Mouse (Mus musculus): ENCODE measurements around the gene Mettl9.
"Not testable (repeated sequence)": the region's sequence is repeated elsewhere in the genome, so short reads cannot be mapped to it uniquely, and the experiment has no call there.

The Mettl9 gene

DNA sequence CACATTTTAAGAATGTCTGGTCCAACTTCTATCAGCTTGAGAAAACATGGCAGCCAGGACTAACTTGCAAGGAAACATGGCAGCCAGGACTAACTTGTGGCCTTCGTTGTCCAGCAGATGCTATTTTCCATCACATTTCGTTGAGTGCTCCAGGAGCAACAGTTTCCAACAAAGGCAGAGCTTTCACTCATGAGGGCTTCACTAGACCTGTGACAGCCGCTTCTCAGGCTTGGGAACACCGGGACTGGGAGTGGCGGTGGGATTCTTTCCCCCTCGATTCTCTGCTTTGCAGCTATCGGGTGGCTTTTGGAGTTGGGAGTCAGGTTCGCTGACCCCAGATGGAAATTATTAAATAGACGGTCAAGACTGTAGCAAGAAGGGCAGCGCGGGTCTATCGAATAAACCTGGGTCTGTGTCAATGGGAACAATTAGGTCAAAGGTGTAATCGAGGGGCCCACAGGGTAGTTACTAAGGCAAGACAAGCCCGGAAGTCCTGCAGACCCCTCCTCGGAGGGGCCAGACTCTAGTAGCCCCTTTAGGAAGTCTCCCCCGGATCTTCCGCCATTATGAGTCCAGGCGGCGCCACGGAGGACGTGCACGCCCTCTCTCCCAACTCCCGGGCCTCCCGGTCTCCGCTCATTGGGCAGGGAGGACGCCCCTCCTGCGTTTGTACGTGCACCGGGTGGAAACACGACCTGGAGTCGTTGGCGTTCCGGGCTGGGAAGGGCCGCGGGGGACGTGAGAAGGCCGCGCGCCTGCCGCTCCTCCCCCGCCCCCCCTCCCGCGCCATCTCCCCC is at the start of gene Mettl9:
TSS of gene Mettl9 (plus strand) at position 590 of the 797 bp plus-strand sequence.
- DNase-seq (ENCODE audit: low spot score in 2 of 2): peak; percentile 88 to 90

DNA sequence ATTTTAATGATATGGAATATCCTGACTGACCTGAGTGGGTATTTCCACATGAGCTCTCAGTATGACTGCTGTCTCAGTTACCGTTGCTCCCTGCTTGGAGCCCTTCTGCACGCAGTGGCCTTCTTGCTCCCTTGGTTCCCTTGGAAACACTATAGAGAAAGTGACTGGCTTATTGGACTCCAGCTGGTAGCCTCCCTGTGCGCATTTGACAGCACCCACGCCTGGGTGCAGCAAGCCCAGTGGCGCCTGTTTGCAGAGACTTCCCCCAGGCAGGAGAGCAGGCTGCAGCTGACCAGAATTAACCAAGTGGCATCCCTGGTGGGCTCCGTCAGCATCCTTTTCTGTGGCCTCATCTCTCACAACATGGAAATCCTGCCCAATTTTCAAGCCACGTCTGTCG is 43.1 kb upstream of the Mettl9 start:
- peak; percentile 5 to 16 for DNase-seq (ENCODE audit: low spot score in 2 of 2)

DNA sequence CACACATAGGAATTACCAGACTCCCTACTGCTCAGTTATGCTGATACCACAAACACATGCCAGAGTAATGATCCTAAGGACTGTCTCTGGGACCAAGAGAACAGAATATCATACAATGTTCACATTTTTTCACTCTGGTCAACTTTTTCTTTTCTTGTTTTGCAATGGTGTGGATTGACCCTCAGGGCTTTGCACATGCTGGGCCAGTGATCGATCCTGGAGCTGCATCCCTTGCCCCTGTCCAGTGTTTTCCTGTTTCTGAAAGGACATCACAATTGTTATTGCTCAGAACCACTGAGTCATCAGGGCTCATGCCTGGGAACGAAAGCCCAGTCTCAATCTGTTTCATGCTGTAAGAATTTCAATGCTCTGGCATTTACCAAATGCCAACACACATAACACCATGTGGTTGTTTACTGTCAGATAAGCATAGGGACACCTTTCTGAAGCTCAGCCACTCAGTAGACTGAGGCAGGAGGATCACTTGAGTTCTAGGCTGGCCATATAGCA is 35.2 kb upstream of the Mettl9 start:
- no peak for DNase-seq (ENCODE audit: low spot score in 2 of 2)

DNA sequence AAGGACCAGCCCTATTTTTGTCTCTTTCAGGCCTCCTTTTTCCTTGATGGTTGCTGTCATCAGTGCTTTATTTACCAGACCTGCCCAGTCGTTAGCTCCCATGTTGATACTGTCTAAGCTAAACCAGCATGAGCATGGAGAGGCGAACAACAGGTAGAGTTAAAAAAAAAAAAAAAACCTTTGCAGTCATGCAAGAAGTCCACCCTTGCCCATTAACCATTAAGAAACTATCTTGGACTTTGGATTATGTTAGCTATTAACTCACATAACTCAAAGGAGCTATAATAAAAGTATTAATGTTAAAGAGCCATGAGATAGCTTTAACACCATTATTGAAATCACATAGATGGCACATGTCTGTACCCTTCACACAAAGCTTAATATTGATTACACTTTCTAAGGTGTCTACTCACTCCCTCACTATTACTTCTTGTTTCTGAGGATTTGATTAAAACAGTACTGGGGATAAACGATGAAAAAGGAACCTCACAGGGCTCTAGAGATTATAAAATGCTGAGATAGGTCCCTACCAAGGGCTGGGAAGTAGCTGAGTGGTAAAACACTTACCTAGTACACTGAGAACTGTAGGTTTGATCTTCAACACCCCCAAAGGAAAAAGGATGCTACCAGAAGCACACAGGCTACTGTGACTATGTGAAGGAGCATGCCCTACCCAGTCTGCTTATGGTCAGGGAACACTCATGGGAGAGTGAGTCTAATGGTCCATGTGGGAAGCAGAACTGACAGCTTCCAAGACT is 34.0 kb upstream of the Mettl9 start:
- no peak for DNase-seq (ENCODE audit: low spot score in 2 of 2)

DNA sequence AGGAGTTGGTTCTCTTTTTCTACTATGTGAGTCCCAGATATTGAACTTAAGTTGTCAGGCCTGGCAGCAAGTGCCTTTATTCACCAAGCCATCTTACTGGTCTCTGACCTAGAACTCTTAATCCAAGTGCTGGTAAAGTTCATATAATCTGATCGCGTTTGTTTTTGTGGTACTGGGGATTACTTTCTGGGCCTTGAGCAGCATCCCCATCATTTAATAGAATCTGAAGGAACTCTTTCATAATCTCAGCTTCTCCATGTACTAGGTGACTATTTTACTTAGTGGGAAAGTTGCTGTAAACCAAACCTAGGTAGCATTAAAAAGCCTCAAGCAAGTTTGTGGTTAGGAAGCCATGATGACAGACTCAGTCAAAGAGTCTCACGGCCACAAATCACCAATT is 32.4 kb upstream of the Mettl9 start:
- DNase-seq (ENCODE audit: low spot score in 2 of 2): no peak

DNA sequence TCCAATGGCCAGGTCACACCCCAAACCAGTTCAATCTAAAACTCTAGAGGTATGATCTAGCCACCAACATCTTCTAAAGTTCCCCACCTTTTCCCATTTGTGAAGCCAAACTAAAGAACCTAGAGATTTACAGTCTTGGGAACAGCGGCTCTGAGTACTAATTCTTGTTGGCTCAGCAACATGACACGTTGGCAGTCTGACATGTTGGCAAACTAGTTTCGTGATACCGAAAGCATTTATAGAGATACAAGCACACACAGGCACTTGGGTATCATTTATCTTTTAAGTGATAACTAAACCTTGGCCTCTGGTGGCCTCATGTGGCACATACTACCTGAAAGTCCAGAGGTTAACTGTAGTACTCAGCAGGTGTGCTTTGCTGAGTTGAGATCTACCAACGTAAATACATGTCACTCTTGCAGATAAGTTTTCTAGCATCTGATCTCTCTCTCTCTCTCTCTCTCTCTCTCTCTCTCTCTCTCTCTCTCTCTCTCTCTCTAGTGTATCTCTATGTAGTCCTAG is 31.8 kb upstream of the Mettl9 start:
- no peak for DNase-seq (ENCODE audit: low spot score in 2 of 2)

DNA sequence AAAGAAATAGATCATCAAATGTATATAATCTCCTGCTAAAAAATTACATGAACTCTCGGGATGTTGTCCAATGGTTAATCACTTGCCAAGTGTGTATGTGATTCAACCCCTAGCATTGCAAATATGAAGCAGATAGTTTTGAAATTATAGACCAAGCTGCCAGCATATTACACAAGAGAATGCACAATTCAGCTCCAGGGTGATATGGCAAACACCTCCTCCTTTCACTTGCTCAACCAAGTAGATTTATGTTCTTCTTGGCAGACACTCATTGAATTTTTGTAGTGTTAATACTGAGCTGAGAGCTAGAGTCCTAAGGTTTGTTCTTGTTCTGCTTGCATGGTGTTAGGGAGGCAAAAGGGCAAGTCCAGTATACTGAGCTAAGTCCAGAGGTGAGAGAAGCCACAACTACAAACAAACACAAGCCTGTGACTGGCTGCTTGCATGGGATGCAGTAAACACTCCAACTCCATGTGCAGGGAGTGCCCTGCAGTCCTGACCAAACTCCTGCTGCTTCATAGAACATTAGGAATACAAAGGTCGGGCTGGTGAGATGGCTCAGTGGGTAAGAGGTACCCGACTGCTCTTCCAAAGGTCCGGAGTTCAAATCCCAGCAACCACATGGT is 30.3 kb upstream of the Mettl9 start:
- DNase-seq (ENCODE audit: low spot score in 2 of 2): no peak

DNA sequence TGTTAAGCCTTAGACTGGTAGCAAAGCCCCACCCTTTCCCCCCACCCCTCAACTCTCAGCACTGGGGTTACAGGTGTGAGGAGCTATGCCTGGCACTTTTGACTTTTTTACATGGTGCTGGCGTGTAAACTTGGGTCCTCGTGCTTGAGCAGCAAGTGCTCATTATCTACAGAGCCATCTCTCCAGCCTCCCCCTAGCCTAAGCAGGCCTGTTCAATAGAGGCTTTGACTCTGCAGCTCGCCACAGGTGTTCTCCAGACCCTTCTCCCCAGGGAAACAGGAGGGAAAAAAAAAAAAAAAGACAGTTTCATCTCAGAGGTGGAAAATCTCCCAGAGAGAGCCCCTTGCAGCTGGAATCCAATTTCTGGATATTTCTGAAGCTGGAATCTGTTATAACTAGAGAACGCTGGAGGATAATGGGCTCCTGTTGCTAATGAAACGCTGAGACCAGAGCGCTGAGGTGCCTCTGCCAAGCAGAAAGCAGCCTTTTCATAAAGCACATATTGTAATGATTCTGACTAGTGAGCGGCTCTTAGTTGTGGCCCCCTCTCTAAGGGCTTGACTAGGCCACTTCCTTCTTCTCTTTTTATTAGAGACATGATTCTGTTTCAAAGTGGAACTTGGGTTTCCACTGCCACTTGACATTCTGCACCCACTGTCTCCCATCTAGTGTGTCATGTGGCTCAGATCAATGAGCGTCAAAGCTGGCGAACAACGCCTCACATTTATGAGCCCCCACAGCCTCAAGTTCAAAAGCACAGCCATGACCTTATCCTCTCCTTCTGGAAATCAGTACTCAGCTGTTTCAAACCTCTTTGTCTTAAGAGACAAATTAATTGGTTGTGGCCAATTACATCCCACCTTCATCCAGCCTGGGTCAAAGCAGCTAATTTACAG is 22.2 kb upstream of the Mettl9 start:
- no peak for DNase-seq (ENCODE audit: low spot score in 2 of 2)

DNA sequence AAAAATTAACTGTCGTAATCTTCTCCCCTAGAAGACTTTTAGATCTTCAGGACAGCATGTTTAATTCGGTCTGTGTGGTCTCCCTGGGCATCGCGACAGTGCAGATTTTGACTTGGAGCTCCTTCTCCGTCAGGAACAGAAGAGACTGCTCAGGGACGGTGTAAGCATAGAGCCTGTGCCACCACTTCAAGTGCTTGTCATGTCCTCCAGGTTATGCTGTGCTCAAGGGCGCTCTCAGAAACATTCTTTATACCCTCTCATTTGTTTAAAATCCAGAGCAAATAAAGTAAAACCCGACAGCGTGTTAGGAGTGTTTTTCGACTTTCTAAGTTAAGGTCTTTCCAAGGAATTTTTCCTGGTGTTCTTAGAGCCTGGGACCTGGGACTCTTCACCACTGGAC is 19.8 kb upstream of the Mettl9 start:
- DNase-seq (ENCODE audit: low spot score in 2 of 2): no peak

DNA sequence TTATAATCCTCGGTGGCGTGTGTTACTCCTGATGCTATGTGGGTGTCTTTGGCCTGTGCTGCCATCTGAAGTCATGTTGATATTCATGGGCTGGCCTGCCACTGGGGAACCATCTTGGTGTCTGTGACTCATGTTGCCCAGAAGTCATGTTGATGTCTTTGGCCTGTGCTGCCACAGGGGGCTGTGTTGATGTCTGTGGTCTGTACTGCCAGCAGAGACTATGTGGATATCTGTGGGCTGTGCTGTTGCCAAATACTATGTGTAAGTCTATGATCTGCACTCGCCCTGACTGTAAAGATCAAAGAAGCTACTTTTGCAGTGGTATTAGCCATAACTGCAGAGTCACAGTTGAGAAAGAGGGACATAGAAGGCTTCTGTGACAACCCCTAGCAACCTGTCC is 15.5 kb upstream of the Mettl9 start:
- no peak for DNase-seq (ENCODE audit: low spot score in 2 of 2)

DNA sequence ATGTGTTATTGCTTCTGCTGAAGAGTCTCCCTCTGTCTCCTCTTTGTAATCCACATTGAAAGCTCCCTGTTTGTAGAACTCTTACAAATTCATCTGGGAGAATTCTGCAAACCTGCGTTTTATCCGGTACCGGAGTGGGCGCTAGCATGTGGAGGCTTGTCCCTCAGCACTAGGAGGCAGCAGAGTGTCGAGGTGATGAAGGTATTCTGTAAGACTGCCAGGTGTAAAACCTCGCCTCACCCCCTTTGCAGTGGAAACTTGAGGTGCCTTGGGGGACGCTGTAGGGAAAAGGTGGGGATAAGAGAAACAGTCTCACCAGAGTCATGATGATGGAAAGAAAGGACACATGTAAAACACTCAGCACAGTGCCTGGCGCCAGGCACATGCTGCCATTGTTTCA is 14.0 kb upstream of the Mettl9 start:
- no peak for DNase-seq (ENCODE audit: low spot score in 2 of 2)

DNA sequence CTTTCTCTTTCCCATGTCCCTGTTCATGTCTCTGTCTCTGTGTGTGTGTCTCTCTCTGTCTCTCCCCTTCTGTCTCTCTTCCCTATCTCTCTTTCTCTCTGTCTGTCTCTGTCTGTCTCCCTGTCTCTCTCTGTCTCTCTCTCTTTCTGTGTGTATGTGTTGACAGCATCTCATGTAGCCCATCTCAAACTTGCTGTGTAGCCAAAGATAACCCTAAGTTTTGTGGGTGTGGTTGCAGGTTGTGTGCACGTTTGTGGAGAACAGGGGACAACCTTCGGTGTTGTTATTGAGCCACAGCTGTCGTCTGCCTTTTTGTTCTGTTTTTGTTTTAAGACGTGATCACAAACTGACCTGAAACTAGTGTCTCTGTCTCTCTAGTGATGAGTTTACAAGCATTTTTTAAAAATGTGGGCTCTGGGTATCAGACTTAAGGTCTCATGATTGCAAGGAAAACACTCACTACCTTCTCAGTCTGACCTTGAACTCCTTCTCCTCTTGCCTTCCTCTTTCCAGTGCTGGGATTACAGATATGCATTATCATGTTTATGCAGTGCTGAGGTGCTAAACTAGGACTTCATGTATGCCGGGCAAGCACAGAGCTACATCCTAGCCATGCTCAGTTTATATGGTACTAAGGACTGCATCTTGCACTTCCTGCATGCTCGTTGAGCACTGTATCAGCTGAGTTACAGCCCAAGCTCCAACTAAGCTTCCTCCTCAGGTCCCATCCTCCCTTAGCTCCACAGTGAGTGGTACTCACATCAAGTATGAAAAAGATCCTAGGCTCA is 8.8 kb upstream of the Mettl9 start:
- DNase-seq (ENCODE audit: low spot score in 2 of 2): no peak

DNA sequence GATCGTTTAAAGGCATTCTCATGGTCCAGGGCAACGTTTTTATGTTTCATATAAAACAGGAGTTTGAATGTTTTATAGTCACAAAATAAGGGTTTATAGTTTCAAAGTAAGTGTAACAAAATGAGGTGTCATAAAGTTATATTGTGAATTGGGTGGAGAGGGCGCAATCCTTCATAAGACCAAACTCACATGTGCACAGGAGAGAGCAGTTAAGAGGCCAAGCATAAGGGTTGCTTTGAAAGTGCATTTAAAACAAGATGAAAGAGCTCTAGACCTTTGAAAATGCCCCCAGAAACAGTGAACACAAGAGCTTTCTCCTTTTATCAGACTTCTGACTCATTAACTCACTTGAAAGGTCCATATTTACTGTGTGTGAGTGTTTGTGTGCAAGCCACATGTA is 7.9 kb upstream of the Mettl9 start:
- DNase-seq (ENCODE audit: low spot score in 2 of 2): no peak

DNA sequence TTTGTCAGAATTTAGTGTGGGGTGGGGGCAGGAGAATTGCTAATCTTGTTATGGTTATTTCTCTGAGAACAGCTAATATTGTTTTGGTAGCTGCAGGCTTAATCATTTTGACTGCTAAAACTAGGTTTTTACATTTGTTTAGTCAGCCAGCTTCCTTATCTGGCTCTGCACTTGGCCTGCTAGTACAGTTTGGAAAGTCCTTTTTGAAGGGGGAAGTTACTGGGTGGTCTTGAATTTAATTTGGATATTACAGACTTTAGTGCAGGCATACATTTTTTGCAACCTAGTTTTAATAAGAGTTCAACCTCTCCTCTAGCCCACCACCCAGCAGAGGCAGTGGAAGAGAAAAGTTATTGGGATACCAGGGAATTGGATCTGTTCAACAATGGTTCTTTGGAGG is 4.3 kb upstream of the Mettl9 start:
- not testable (repeated sequence) for DNase-seq (ENCODE audit: low spot score in 2 of 2)

DNA sequence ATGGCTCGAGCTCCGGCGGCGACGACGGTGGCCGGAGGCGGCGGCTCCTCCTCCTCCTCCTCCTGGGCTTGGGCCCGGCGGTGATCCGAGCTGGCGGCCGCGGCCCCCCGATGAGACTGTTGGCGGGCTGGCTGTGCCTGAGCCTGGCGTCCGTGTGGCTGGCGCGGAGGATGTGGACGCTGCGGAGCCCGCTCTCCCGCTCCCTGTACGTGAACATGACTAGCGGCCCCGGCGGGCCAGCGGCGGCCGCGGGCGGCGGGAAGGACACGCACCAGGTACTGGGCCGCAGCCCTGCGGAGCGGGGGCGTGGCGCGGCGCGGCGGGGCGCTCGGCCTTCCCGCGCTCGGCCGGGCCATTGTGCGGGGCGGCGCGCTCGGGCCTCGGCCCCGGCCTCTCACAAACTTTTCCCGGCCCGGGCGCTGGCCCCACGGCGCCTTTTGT is 476 bp downstream of the Mettl9 start:
- DNase-seq (ENCODE audit: low spot score in 2 of 2): peak in 1 of 2 experiments; percentile 54

DNA sequence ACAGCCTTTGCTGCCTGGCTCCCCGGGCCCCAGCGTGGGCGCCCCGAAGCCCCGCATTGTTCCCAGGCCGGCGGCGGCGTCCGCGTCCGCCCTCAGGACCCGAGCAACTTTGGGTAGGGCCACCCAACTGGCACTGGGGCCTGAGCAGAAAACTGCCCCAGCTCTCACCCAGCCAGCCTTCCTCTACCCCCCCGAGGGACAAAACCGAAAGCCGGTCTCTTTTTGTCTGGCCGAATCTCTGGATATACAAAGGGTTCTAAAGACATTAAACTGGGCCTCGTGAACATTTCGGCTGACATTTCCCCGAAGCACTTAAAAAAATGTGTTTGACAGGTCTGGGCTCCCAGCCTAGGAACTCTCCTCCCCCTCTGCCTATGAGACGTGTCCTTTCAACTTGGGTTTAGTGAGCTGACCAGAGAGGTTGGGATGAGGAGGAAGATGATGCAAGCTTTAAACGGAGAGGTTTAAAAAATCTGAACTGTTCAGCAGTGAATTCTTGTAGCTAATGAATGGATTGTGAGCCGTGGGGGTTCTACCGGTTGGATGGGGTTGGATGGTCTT is 996 bp downstream of the Mettl9 start:
- DNase-seq (ENCODE audit: low spot score in 2 of 2): peak; percentile 20 to 23

DNA sequence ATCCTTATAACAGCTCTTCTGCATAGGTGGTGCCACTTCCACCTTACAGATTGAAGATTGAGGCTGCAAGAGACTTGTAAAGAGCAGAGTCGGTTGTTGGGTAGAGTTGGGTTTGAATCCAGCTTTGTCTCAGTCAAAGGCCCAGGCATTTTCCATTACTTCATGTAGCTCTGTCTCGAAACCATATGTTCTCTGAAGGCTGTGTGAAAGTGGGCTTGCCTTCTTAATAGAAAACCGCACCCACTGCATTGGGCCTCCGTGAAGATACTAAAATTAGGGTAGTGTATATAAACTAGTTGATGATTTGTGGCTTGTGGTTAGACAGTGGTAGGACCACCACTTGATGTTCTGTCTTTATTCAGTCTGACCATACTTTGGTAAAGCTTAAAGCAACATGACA is 6.3 kb downstream of the Mettl9 start:
- DNase-seq (ENCODE audit: low spot score in 2 of 2): no peak

DNA sequence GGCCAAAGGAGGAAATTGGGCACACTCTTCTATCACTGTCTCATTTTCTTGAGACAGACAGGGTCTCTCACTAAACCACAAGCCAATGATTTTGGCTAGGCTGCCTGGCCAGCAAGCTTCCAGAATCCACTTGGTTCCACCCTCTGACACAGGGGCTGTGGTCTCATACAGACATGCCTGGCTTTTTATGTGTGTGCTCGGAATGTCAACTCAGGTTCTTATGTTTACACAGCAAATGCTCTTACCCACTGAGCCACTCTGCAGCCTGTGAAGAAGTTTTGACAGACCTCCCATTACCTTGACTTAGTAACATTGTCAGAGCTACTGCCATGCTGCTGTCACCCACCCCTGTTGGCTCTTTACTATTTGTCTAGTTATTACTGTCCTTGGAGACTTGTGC is 7.7 kb downstream of the Mettl9 start:
- DNase-seq (ENCODE audit: low spot score in 2 of 2): no peak

DNA sequence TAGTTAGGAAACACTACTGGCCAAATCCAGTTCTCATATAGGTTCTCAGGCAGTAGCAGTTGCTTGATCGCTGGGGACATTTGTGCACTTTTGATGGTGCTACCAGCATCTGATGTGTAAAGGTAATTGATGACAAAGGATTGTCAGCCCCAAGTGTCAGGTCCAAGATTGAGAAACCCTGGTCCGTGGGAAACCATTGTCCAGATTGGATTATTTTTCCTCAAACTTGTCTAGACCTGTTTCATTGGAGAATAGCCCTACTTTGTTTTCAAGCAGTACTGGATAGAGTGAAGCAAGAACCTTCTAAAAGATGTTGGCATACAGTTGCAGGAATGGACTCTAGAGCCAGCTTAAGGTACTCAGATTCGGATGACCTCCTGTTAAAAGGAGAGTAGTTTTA is 8.8 kb downstream of the Mettl9 start:
- no peak for DNase-seq (ENCODE audit: low spot score in 2 of 2)

DNA sequence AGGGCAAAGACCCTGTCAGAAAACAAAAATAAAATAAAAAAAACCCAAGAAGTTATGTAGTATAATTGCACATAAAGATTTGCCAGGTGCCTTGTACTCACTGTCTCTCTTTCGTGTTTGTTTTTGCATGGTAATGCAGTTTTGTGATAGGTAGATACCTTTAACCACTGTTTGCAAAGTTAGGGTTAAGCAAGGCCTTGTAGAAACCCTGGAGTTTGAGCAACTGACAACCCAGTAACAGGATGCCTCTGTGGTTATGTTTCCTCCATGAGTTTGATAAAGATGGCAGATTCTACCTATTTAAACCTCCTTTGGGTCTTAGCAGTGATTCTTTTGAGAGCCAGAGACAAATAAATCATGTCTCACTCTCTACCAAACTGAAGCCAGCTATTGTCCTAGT is 9.3 kb downstream of the Mettl9 start:
- DNase-seq (ENCODE audit: low spot score in 2 of 2): no peak
